Comparison of ENCODE assay signal across 26 mouse cellular contexts in the genomic region with DNA sequence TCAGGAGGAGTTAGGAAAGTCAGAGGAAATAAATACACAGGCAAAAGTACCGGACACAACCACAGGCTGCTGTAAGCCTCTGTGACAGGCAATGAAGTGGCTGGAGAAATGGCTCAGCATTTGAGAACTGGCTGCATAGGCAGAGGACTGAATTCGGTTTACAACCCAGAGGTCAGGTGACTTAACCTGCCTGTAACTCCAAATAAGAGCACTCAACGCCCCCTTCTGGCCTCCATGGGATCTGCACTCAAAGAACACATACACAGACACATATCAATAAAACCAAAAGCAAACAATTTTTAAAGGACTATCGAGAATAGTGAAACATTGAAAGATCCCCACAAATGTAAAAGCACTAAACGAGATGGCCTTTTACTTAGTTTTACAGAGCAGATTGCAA.
"Had no signal": no experiment of that assay in that cellular context is flagged by ENCODE, and none has a peak within 500 bp of the region (broad histone marks: within the 10 kb centered on the region; RNA-seq: fewer than 3 reads in every experiment).

No protein-coding gene starts in this region.

- H3K27me3 ChIP-seq: heart, embryonic 12.5 days; hindbrain, embryonic 13.5 days; intestine, embryonic 15.5 days; kidney, embryonic 15.5 days; limb, embryonic 12.5 days; liver, embryonic 13.5 days; liver, embryonic 15.5 days had no signal

- H3K4me2 ChIP-seq: heart, embryonic 12.5 days; hindbrain, embryonic 13.5 days; intestine, embryonic 15.5 days; kidney, embryonic 15.5 days; limb, embryonic 12.5 days; liver, embryonic 11.5 days; liver, embryonic 13.5 days; liver, embryonic 15.5 days had no signal

- H3K36me3 ChIP-seq: heart, embryonic 10.5 days; heart, embryonic 12.5 days; hindbrain, embryonic 13.5 days; intestine, embryonic 15.5 days; kidney, embryonic 15.5 days; limb, embryonic 10.5 days; limb, embryonic 12.5 days; liver, embryonic 13.5 days; liver, embryonic 15.5 days had no signal

- H3K4me3 ChIP-seq: gastrocnemius, adult 2 months; heart, embryonic 10.5 days; heart, embryonic 12.5 days; hindbrain, embryonic 13.5 days; intestine, embryonic 15.5 days; kidney, embryonic 15.5 days; left cerebral cortex, adult 2 months; limb, embryonic 10.5 days; limb, embryonic 12.5 days; liver, embryonic 13.5 days; liver, embryonic 15.5 days had no signal

- H3K4me1 ChIP-seq: heart, embryonic 10.5 days; heart, embryonic 12.5 days; hindbrain, embryonic 13.5 days; intestine, embryonic 15.5 days; kidney, embryonic 15.5 days; limb, embryonic 10.5 days; limb, embryonic 12.5 days; liver, embryonic 13.5 days; liver, embryonic 15.5 days had no signal

- H3K9ac ChIP-seq: heart, embryonic 12.5 days; hindbrain, embryonic 13.5 days; intestine, embryonic 15.5 days; kidney, embryonic 15.5 days; limb, embryonic 12.5 days; liver, embryonic 13.5 days; liver, embryonic 15.5 days had no signal

- H3K27ac ChIP-seq: gastrocnemius, adult 2 months; heart, embryonic 10.5 days; hindbrain, embryonic 13.5 days; intestine, embryonic 15.5 days; kidney, embryonic 15.5 days; left cerebral cortex, adult 2 months; limb, embryonic 10.5 days; limb, embryonic 12.5 days; liver, embryonic 13.5 days; liver, embryonic 15.5 days had no signal

- ATAC-seq: hindbrain, embryonic 16.5 days; inflammation-experienced regulatory T-cells, adult 6 months; intestine, embryonic 15.5 days; intestine, postnatal 0 days had no signal

- DNase-seq: gastrocnemius, adult 2 months; gastrocnemius, postnatal 10 days; gastrocnemius, postnatal 25 days; heart, adult 18-20 months; heart, postnatal 10 days; heart, postnatal 36 days; kidney, adult 2 months; kidney, adult 9 months; kidney, postnatal 10 days; kidney, postnatal 25 days; kidney, postnatal 4 days; liver; liver, embryonic 13.5 days had no signal

- H3K9me3 ChIP-seq: heart, embryonic 10.5 days; hindbrain, embryonic 13.5 days; intestine, embryonic 15.5 days; kidney, embryonic 15.5 days; limb, embryonic 10.5 days; liver, embryonic 13.5 days; liver, embryonic 15.5 days had no signal
